Mouse (Mus musculus) bone marrow, adult 2 months (tissue): ENCODE data around the gene Fbxo6.

Source experiments
- CTCF ChIP-seq: fragments of 200-500 bp; IDR thresholded peaks from 2 replicates; pipeline ENCODE4 v1.5.1; 2011; ENCODE audit warnings: low read length, control low read depth; ENCODE audit not compliant: control insufficient read depth, insufficient read depth
- POLR2A ChIP-seq: fragments of 200-500 bp; IDR thresholded peaks from 2 replicates; pipeline ENCODE4 v1.6.1; 2011; ENCODE audit warnings: low read depth, mild to moderate bottlenecking, control low read depth, low read length, borderline replicate concordance; ENCODE audit not compliant: control insufficient read depth

GRCm38 (mm10) chr4:148192707-148193245 lies 40.8 kb upstream of the Fbxo6 start:
- TF ChIP-seq CTCF = no peak
- no peak for TF ChIP-seq POLR2A
